Mouse (Mus musculus) naive thymus-derived CD4-positive, alpha-beta T cell, adult 2 months (primary cell): ENCODE data around the gene Nphp1.

ENCODE experiments used
- DNase-seq: peaks from one replicate; pipeline ENCODE4 v3.0.0-alpha.2; 2011; ENCODE audit warnings: low read depth

Nphp1 gene

DNA sequence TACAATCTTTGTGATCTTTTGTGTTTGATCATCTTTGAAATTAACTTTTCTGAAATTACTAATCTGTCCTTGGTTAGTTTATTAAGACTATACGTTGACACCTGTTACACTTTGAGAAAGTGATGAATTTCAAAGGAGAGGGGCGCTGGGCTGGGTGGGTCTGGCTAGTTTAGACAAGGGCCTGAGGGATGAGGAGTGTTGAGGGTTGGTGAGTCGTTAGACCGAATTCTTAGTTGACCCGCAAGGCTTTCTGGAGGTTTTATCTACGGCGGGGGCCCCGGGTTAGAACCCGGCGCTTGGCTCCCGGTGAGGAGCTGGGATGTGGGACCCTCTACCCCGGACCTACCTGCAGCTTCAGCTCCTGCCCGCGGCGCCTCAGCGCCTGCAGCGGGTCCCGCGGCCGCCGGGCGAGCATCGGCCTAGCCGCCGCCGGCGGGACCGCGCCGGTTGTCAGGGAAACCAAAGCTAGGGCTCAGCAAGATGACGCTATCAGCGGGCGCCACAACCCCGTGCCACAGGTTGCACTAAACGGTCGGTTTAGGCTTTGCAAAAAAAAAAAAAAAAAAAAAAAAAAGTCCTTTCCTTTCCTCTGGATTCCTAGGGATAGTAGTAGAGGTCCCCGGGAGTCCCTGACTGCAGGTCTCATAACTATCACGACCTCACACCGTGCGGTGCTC, at the start of gene Nphp1:
Nphp1 (minus strand) TSS at position 458 of the 677 bp plus-strand sequence.
- peak; percentile 81 for DNase-seq

DNA sequence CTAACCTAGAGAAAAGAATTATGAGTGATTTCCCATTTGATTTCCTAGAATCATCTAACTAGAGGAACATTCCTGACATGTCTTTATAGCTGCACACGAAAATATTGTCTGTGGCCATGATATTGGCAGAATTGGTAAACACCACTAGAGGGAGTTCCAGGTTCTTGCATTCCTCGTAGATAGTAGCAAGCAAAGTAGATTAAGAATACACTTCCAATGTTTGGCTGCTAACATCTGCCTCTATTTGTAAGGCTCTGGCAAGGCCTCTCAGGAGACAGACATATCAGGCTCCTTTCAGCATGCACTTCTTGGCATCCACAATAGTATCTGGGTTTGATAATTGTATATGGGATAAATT, 44.1 kb upstream of the Nphp1 start:
- DNase-seq = peak; percentile 74

DNA sequence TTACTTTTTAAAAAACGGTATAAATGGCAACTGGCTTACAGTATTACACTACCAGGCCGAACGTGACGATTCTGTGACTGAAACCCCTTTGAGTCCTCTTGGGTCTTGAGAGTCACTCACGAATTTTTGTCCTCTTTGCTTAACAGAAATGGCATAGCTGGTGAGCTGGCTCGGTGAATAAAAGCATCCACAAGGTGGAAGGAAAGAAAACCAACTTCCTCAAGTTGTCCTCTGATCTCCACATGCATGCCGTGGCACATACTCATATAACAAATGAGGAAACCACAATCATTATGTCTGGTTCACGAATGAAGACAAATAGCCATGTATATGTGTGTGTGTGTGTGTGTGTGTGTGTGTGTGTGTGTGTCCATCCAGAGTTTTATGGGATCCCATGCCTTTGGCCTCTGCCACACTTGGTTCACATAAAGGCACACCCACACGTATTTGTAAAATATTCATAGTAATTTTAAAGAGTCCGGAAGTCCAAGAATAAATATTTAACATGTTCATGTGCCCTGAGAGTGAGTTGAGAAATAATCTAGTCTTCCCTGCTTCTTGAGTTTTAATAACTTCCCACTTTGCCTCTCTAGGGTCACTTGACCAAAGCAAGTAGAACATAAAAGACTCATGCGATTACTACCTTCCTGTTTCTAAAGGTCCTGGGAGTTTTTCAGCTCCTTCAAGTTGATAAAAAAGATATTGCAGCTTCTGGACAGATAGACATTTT, 43.6 kb upstream of the Nphp1 start:
- no peak for DNase-seq

DNA sequence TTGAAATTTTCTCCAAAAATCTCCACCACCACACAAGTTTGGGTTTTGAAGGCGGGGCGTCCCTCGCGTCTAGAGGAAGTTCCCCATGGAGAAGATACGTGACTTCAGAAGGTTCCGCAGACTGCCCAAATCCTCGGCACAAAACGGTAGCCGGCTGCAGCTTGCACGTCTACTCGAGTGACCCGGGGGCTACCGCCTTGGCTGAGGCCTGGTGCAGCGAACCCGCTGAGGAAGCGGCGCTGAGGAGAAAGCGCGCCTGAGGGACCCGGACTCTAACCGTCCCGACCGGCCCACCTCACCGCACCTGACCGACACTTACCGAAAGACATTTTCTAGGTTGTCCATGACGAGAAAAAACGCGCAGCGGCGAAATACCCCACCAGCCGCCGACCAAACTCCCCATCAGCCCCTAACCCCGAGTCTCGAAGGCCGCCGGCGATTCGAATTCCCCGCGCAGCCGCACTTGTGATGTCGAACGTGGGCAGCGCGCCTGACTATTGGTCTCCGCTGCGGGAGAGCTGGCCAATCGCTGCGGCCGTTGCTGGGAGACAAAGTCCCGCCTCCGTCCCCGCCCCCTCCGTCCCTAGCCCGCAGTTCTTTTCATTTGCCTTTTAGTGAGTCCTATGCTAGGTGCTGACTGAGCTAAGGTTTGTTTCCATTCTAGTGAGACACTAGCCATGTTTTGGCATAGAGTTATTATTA, 42.9 kb upstream of the Nphp1 start, which contains the start of gene Bub1:
Bub1 (minus strand) TSS at position 465 of the 702 bp plus-strand sequence.
- DNase-seq = peak; percentile 95

DNA sequence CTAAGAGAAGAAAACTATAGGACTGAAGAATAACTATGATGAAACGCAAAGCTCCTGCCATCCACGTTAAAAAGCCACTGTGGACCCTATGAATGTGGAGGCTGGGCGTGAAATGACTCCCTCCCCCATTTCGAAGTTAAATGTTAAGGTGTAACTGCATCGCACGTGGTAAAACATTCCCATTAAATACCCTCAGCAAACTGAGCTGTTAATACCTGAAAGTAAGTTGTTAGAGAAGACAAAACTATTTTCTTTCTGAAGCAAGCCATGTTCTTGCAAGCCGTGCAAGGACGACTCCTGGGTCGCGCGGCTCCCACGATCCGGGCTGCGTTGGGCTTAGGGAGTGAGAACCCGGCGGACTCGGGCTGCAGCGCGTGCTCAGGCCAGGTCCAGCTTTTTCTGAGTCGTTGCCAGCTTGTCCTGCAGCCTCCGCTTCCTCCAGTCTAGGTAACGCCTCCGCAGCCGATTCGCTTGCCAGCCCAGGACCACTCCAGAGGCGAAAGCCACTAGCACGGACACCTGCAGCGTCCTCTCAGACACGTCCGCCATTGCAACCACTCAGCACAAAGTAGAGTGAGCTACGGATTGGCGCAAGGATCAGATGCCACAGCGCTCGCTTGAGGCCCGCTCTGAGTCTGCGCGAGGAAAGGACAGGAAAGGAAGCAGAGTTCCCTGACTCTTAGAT, 3.4 kb upstream of the Nphp1 start, which contains the start of gene Mtln:
Mtln (minus strand) TSS at position 570 of the 685 bp plus-strand sequence.
- DNase-seq = peak; percentile 81

DNA sequence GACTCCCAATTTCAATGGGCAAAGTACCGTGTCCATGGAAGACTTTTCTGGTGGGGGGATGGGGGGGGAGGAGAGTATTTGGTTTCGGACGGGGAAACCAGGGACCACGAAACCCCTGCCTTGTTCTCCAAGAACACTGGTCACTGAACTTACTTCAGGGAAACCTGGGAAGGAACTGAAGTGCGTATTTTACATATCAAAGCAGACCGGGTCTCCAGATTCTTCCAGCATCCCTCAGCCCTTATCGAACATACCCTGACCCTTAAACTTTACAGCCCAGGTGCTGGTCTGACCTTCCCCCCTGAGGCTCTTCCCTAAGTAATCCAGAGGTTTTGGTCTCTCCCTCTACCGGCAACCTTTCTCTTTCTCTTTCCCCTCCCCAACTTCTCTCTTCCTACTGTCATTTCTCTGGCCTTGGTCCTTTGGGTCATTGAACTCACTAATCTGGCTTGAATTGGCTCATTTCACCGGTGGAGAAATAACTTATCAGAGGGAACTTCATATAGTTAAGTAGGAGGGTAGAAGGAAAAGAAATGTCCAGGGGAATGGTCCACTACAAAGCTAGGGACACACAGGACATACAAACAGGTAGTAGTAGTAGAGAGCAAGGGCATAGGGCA, 1.1 kb upstream of the Nphp1 start:
- DNase-seq = peak; percentile 3

DNA sequence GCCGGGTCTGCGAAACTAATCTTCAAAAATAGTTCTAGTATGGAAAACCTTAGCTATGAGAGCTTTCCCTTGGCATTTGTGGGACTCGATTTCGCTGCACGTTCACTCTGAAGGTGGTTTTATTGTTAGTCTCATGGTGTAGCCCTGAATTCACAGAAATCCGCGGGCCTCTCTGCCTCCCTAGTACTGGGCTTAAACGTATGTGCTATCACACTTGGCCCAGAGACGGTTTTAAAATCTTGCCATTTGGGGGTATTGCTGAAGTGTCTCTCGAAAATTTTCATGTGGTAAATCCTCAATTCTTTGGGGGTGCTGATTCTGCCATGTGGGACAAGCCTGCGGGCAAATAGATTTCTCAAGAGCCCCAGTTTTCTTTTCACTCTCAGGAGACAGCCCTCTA, 441 bp upstream of the Nphp1 start:
- DNase-seq = peak; percentile 28

DNA sequence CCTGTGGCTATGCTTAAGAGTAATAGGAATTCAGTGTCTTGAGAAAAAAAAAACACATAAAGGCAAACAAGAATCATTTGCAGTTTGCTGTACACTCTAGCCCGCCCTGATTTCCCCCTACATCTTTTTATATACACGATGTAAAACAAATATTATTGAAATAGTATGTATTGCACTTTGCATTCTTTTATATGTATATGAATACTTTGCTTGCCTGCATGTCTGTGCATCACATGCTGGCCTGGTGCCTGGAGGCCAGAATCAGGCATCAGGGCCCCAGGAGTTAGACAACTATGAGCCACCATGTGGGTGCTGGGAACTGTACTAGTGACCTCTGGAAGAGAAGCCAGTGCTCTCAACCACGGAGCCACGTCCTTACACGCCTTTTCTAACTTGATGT, 1.5 kb downstream of the Nphp1 start:
- DNase-seq = no peak

DNA sequence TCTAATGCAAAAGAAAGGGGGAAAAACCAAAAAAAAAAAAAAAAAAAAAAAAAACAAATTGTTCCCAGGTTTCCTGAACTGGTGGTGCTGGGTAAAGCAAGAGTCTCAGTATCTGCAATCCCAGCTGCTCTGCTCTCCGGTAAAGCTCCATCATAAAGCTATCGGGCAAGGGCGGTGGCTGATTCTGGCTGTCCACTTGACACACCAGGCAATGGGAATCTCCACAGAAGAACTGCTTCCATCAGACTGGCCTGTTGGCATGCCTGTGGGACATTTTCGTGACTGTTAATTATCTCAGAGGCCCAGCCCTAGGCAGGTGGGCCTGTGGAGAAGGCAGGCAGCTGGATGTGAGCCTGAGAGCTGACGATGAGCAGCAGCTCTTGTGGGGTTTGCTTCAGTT, 10.2 kb downstream of the Nphp1 start:
- DNase-seq = no peak

DNA sequence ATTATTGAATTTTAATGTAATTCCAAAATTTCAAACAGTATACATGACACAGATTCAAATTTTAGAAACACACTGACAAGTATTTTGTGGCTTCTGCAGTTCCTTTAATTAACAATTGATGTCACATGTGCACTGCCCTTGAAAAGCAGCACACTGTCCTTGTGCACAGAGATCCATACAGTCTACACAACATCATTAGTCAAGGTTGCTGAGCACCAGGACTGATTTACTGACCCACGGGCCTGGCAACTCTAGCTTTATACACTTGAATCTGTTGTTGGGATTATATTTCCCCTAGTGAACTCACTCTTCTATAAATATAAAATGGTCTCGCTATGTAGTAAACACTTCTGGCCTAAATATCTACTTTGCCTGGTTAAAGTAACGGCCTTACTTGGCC, 13.7 kb downstream of the Nphp1 start:
- no peak for DNase-seq

DNA sequence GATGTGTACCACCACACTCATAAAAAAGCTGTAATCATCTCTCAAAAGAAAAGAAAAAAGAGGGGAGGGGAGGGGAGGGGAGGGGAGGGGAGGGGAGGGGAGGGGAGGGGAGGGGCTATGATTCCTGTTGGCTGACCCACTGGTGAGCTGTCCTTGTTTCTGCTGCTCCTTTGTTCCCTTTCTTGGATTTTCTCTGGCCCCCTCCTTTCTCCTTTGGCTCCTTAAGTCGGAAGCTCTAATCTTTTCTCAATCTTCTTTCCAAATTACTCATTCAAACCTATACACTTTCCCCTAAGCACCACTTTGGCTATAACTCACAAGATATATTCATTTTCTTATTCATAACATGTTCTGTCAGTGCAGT, 14.1 kb downstream of the Nphp1 start:
- DNase-seq = no peak

DNA sequence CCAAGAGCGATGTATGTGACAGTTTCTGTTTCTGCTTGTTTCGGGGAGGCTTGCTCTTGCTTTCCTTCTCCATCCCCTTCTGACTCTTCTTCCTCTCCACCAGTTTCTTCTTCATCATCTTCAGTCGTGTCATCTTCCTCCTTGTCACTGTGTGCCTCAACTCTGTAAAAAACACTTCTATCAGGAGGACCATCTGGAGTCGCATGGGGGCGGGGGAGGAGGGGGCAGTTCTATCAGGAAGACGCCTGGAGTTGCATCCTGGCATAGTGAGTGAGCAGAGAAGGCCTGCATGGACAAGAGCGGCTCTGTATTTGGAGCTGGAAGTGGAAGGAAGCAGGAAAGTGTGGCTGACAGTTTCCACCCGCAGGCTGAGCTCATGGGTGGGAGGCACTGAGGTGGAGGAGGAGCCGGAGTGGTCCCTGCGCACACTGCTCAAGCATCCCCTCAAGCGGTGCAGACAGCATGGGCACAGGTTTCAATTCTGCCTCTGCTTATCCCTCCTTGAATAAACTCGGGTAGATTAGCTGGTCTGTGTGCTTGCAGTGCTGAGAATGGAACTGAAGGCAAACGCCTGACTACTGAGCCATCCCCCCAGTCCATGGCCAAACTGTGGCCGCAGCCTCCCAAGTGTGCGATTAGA, 14.6 kb downstream of the Nphp1 start:
- DNase-seq = no peak

DNA sequence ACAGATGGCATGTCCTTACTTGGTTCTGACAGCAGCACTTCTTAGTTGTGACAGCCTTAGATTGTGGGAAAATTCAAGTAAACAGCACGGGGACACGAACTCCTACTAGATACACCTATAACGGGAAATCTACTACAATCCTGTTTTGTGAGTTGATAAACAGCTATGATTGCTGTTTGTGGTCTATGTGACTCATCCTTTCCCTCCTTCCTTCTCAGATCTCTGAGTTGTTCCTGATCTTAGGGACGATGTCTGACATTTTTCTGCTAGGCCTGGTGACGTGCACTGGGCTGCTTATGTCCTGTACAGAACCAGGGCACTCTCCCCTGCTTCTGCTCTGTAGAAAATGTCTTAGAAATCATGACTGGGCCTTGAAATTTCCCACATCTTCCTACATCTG, 27.1 kb downstream of the Nphp1 start:
- no peak for DNase-seq

DNA sequence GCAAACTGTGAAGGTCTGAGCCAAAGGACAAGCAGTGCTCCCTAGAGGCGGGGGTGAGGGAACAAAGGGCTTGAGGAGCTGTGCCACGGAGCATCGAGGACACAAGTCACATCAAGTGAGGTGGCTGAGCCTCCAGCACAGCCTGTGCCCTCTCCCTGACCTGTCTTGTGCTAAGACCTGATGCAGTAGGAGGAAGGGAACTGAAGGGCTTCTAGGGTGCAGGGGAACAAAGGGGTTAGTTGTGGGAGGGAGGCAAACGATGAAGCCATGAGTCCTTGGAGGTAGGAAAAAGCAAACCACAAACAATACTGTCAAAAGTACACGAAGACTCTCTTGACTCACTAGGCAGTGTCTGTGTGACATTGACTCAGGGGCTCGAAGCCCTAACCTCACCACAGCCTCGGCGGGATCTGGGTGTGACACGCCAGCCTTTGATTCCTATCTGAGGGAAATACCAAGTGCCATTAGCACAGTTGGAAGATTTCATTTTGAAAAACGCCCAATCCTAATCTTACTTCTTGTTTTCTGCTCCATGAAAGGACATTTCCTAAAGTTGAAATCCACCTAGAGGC, 28.2 kb downstream of the Nphp1 start:
- DNase-seq = no peak

DNA sequence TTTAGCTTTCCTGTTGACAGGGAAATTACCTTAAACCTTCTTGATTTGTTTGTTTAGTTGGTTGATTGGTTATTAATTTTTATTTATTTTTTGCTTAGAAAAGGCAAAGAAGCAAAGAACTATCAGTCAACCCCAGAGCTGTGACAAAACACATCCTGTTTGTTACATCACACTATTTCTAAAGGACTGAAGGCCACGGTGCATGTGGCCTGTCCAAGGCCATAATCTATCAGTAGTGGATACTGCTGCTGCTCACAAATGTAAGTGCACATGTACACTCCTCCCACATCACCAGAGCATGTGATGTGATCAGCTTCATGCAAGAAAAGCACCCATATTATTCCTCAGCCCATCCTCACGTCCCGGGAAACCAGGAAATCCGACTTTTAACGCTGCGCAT, 28.7 kb downstream of the Nphp1 start:
- no peak for DNase-seq

DNA sequence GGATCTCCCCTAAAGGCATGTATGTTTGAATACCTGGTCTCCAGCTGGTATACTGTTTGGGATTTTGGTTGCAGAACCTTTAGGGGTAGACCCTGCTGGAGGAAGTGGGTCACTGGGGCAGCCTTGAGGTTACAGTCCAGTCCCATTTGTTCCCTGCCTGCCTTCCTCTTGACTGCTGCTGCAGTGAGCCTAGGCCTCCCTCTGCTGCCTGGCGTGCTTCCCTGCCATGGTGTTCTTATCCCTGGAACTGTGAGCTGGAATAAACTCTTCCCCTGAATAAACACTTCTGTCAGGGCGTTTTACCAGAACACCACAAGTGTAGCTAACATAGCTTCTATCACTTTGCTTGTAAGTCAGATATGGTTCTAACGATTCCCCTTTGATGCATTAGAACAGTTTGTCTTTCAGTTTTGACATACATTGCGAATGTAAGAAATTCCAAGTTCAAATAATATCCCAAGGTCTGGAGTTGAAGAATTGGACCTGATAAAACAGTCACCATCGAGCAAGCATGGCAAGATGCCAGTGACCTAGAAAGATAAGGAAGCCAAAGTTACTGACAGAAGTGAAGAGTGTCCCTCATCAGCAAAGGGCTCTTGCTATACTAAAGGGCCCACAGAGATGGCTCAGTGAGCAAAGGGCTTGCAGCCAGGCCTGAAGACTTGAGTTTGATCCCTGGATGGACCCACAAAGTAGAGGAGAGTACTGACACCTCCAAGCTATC, 29.4 kb downstream of the Nphp1 start:
- no peak for DNase-seq

DNA sequence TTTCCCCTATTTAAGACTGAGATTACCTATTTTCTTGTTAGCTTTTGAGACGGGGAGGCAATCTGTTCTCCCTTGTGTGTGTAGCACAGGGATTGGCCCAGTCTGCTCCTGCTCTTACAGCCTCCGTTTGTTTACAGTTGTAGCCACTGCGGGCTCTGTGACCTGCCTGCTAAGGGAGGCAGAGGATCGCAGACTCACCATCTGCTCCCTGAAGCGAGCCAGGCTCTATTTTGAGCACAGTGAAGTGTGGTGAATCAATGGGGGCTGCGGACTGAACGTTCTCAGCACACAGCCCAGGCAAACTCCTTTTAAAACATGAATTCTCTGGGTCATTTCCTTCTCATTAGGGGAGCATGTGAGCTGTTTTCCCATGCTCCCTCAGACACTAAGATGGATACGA, 31.5 kb downstream of the Nphp1 start:
- no peak for DNase-seq

DNA sequence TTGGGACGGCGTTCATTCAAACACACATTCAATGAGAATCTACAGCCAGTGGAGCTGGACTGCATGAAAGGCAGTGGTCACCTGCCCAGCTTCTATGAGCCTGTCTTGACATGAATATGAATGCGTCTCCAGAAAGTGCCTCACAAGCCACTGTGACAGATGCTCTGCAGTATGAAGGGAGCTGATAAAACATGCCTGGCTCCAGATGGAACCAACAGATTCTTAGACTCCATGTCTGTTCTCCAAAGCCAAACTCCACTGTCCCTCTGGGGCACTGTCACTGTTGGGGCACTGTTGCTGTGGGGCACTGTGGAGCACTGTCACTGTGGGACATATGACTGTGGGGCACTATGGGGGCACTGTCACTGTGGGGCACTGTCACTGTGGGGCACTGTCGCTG, 34.6 kb downstream of the Nphp1 start:
- DNase-seq = no peak

DNA sequence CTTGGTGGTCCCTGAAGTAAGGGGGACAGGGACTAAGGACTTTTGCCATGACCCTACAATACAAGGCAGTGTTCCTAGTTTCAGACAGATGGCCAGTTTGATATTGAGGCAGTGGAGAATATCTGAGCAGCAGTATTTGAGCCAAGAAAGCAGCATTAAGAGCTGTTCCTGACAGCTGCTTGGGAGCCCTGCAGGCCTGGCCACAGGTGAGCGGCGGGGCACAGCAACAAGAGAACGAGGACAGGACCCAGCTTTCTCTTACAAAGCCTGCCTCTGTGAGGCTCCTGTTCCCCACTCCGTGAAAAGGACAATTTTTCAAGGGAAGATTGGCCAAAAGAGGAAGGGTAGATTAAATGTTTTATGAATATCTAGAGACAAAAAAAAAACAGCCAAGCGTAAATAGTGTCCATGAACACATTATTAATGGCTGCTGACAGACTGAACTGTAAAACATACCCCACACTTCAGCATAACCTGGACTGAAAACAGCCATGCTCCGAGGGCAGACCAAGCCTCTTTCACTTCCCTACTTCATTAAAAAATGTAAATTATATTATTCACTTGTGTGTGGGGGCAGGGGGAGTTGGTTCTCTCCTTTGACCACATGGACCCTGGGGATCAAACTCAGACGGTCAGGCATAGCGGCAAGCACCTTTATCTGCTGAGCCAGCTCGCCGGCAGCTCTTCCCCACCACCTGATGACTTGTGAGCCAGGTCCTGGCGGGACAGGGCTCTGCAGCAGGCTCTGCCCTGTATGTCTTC, 36.7 kb downstream of the Nphp1 start:
- no peak for DNase-seq

DNA sequence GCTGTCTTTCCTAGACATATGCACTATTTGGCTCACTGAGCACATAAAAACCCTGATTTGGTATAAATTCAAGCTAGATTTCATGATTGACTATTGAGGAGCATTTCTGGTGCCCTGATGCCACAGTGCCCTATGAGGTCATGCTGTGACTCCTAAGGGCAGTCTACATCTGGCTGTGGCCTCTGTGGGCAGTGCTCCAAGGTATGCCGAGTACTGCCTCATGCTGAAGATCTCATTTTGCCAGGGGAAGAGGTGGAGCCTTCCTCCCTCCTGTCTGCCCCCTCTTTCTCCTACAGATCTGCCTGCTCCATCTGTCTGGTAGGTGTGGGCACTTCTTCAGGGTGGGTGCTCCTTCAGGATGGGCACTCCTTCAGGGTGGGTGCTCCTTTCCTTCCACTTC, 39.3 kb downstream of the Nphp1 start:
- no peak for DNase-seq
